Mouse (Mus musculus) myocyte (in vitro differentiated cells): ENCODE results near the gene Rnf126.

Experiments
- CEBPB ChIP-seq: IDR thresholded peaks from 2 replicates; pipeline ENCODE4 v1.6.1; 2011; ENCODE audit warnings: mild to moderate bottlenecking, moderate library complexity; ENCODE audit not compliant: poor library complexity, insufficient read depth, severe bottlenecking
- E2F4 ChIP-seq: IDR thresholded peaks from one replicate; pipeline ENCODE4 v1.6.1; 2011; ENCODE audit warnings: mild to moderate bottlenecking, control low read depth, moderate library complexity; ENCODE audit not compliant: insufficient read depth
- MAX ChIP-seq: IDR thresholded peaks from one replicate; pipeline ENCODE4 v1.6.1; 2011; ENCODE audit warnings: low read depth, mild to moderate bottlenecking, control low read depth
- MYOD1 ChIP-seq, 3 experiments: IDR thresholded peaks; one replicate each; pipeline ENCODE4 v1.6.1; 2011; ENCODE audit warnings: control low read depth in 2 of 3, low read depth in 2 of 3, mild to moderate bottlenecking in 2 of 3, moderate library complexity in 1 of 3; ENCODE audit not compliant: insufficient read length in 2 of 3, control insufficient read depth in 1 of 3
- MYOG ChIP-seq, 3 experiments: IDR thresholded peaks; one replicate each; pipeline ENCODE4 v1.6.1; 2011; ENCODE audit warnings: control low read depth in 2 of 3, low read depth in 2 of 3, mild to moderate bottlenecking in 2 of 3; ENCODE audit not compliant: insufficient read length in 2 of 3, control insufficient read depth in 1 of 3, insufficient read depth in 1 of 3
- POLR2A ChIP-seq: IDR thresholded peaks from one replicate; pipeline ENCODE4 v1.6.1; 2011; ENCODE audit warnings: low read depth, mild to moderate bottlenecking, control low read depth, moderate library complexity; ENCODE audit not compliant: insufficient read length
- POLR2AphosphoS2 ChIP-seq: IDR thresholded peaks from one replicate; pipeline ENCODE4 v1.6.1; 2011; ENCODE audit warnings: low read depth, control low read depth; ENCODE audit not compliant: insufficient read length
- TCF3 ChIP-seq: IDR thresholded peaks from one replicate; pipeline ENCODE4 v1.6.1; 2011; ENCODE audit warnings: low read depth, control low read depth; ENCODE audit not compliant: insufficient read length
- USF1 ChIP-seq: IDR thresholded peaks from one replicate; pipeline ENCODE4 v1.6.1; 2011; ENCODE audit warnings: low read depth, mild to moderate bottlenecking, control low read depth, moderate library complexity

GRCm38 (mm10) chr10:79743161-79743560 is 23.6 kb downstream of the Rnf126 start:
- no peak for TF ChIP-seq POLR2A
- no peak for TF ChIP-seq MAX
- TF ChIP-seq MYOG (IDR thresholded peaks at IDR 0.05; ENCODE audit: control insufficient read depth in 1 of 3, insufficient read depth in 1 of 3, insufficient read length in 2 of 3, low read depth in 2 of 3): no peak
- no peak for TF ChIP-seq E2F4
- TF ChIP-seq CEBPB: no peak
- TF ChIP-seq USF1: no peak
- no peak for TF ChIP-seq MYOD1 (IDR thresholded peaks at IDR 0.05; ENCODE audit: control insufficient read depth in 1 of 3, insufficient read length in 2 of 3, low read depth in 2 of 3)
- TF ChIP-seq POLR2AphosphoS2: no peak
- TF ChIP-seq TCF3: no peak
